Comparison of ENCODE assay signal across 8 mouse cellular contexts in the genomic region with DNA sequence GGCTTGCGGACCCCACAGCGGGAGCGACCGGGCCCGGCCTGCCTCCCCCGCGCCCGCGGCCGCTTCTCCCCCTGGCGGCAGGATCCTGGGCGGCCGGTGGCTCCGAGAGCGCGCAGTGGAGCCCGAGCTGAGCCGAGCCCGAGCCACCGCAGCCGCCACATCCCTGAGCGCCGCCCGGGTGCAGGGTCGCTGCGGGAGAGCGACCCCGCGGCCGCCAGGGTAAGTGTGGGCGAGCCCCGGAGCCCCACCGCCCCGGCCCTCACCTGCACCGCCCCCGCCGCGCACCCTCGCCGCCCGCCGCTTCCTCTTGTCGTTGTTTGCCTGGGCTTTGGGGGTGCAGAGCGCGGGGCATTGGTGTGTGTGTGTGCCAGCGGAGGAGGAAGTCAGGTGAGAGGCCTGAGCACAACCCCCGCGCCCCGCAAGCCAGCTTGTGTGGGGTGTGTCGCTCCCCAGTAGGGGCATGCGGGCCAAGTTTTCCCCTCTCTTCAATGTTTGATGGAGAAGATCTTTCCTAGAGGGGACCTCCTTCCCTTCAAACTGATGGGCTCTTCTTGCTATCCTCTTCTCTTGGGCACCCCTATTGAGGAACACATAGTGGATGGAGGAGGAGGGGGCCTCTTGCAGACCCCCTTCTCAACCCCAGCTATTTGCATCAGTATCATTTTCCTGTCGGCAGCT. TPM values are rescaled to one million over a fixed set of nuclear protein-coding genes. Genes with fewer than 3 reads are reported as not detected.
DNase-seq lines count a peak whose midpoint lies in the region; ATAC-seq lines count a peak whose summit lies in the region.

Satb1 (minus strand) TSS at position 391 of the 678 bp plus-strand sequence.

- H3K4me3 ChIP-seq in hindbrain, embryonic 15.5 days = peak within 1 kb of the TSS; percentile 91

- peaks cover 27% of the 10 kb centered on the region for H3K4me1 ChIP-seq in hindbrain, embryonic 15.5 days (replicated peaks)

- peak; percentile 90 for ATAC-seq in hindbrain, embryonic 15.5 days (ENCODE audit: low FRiP score, low read depth)
- ATAC-seq in megakaryocyte progenitor cell, adult 5-6 weeks (replicated peaks; ENCODE audit: poor library complexity) = peak; percentile 63

- peak within 1 kb of the TSS; percentile 98 for H3K4me2 ChIP-seq in hindbrain, embryonic 15.5 days

- no peaks in the 10 kb centered on the region for H3K9me3 ChIP-seq in hindbrain, embryonic 15.5 days

- DNase-seq in ZHBTc4 (ENCODE audit: low read depth, low spot score) = peak; percentile 79
- peak; percentile 64 to 77 for DNase-seq in cerebellum, postnatal 25 days
- peak; percentile 74 for DNase-seq in gastrocnemius, postnatal 10 days
- peak; percentile 53 to 65 for DNase-seq in left cerebral cortex, postnatal 36 days (ENCODE audit: low spot score in 2 of 2)
- peak; percentile 48 to 70 for DNase-seq in right cerebral cortex, postnatal 10 days (ENCODE audit: low spot score in 2 of 2)
- peak; percentile 38 to 49 for DNase-seq in urinary bladder, postnatal 36 days (ENCODE audit: low spot score in 2 of 2)

- peak within 1 kb of the TSS; percentile 80 for H3K9ac ChIP-seq in hindbrain, embryonic 15.5 days

- H3K27me3 ChIP-seq in hindbrain, embryonic 15.5 days = peaks cover 25% of the 10 kb centered on the region

- intact Hi-C loops in left cerebral cortex, postnatal 36 days (cut with DNase I) = loop anchor here (10.0 kb wide), 1 partner anchor 632 kb away; no protein-coding TSS in a partner anchor

- no peaks in the 10 kb centered on the region for H3K36me3 ChIP-seq in hindbrain, embryonic 15.5 days

- peak within 1 kb of the TSS; percentile 48 for H3K27ac ChIP-seq in hindbrain, embryonic 15.5 days (replicated peaks)

- WGBS in hindbrain, embryonic 15.5 days = under 1% methylated on average over 30 of the region's 52 CpGs

RNA-seq across cellular contexts. Expression of gene Satb1, which starts in this region (rescaled TPM):
- 10 to 100 TPM; 82.9 to 84.3 TPM for total RNA-seq in gastrocnemius, postnatal 10 days (2021)
- 33.5 and 34.4 TPM in 2 replicates for polyA plus RNA-seq in hindbrain, embryonic 15.5 days (2015; fragmentation: Nextera tagmentation; extraction: Ambion mirVana)
- total RNA-seq in left cerebral cortex, postnatal 36 days (2021) = 100 to 1,000 TPM; 112 to 150 TPM
- 31.2 and 35.1 TPM in 2 replicates for total RNA-seq in megakaryocyte progenitor cell, adult 5-6 weeks (2015)
- 21.8 and 22.1 TPM in 2 replicates for total RNA-seq in megakaryocyte progenitor cell, adult 5-6 weeks (2017)

Comparison
In these comparisons a context has a peak if more than half of its experiments do, and no peak if none do; other contexts are left out.
1. Peak in every context shown above with its lines: DNase-seq, ATAC-seq, H3K4me3 ChIP-seq and H3K27ac ChIP-seq.